Mouse (Mus musculus) heart, adult 2 months (tissue): ENCODE measurements at regions not wholly inside any gene's neighbourhood (a gene's known extent, or its start where the extent isn't known, plus 50 kb on each side); places are given as distances from the start of the nearest gene placed in this dataset.

ENCODE experiments used
- DNase-seq, 2 experiments: peaks; one replicate each; pipeline ENCODE4 v3.0.0; 2021
- H3K27ac ChIP-seq: fragments of 200-600 bp; 2 replicates; pipeline ENCODE4 v1.8.1; 2022
- H3K27me3 ChIP-seq: fragments of 200-500 bp; 2 replicates; pipeline ENCODE4 v1.6.1; 2012; ENCODE audit warnings: mild to moderate bottlenecking, low read length, inconsistent platforms, mixed read lengths; ENCODE audit not compliant: control insufficient read depth, insufficient read depth
- H3K36me3 ChIP-seq: fragments of 200-500 bp; 2 replicates; pipeline ENCODE4 v1.6.1; 2012; ENCODE audit warnings: low read length, inconsistent platforms; ENCODE audit not compliant: control insufficient read depth, insufficient read depth
- H3K4me1 ChIP-seq: fragments of 200-500 bp; 2 replicates; pipeline ENCODE4 v1.6.1; 2011; ENCODE audit warnings: low read length; ENCODE audit not compliant: control insufficient read depth, insufficient read depth
- H3K4me3 ChIP-seq: fragments of 200-600 bp; 2 replicates; pipeline ENCODE4 v1.8.1; 2022
- H3K79me2 ChIP-seq: fragments of 200-500 bp; replicated peaks from 2 replicates; pipeline ENCODE4 v1.6.1; 2012; ENCODE audit warnings: mild to moderate bottlenecking, inconsistent platforms, low read length, moderate library complexity, mixed read lengths; ENCODE audit not compliant: control insufficient read depth, insufficient read depth
- H3K9ac ChIP-seq: fragments of 200-500 bp; 2 replicates; pipeline ENCODE4 v1.6.1; 2012; ENCODE audit warnings: low read depth, mild to moderate bottlenecking, control low read depth, inconsistent platforms, low read length, mixed read lengths
- CTCF ChIP-seq: fragments of 200-600 bp; IDR thresholded peaks from 2 replicates; pipeline ENCODE4 v1.8.1; 2022; ENCODE audit warnings: antibody characterized with exemption, mild to moderate bottlenecking, moderate library complexity
- EP300 ChIP-seq: fragments of 200-500 bp; IDR thresholded peaks from 2 replicates; pipeline ENCODE4 v1.6.1; 2011; ENCODE audit warnings: low read depth, low read length, control low read depth; ENCODE audit not compliant: insufficient read depth
- POLR2A ChIP-seq: fragments of 200-500 bp; IDR thresholded peaks from 2 replicates; pipeline ENCODE4 v1.6.1; 2011; ENCODE audit warnings: mild to moderate bottlenecking, low read depth, low read length, control low read depth; ENCODE audit not compliant: insufficient read depth
- WGBS: fragments of 180-500 bp; shearing (Covaris S2); methylation state at CpG from one replicate; pipeline ENCODE4 v1.1.7; 2018; 5-methylcytosine and 5-hydroxymethylcytosine counted together
- intact Hi-C: fragments of 180-260 bp; cut with DNase I; formaldehyde crosslinking; loops from one replicate; pipeline ENCODE4 v1.15.1; 2025

GRCm38 (mm10) chr4:124028061-124028460 is 110.2 kb upstream of the 4930535I16Rik start:
- intact Hi-C loops, result no loop called here
- Histone ChIP-seq H3K4me1 (no peaks in the 10 kb centered on the region), H3K27me3 (no peaks in the 10 kb centered on the region), H3K9ac (no peak overlapping the region), H3K4me3 (no peak overlapping the region), H3K27ac (no peak overlapping the region), H3K79me2 (no peaks in the 10 kb centered on the region), H3K36me3 (no peaks in the 10 kb centered on the region)
- whole genome bisulfite sequencing, result 88% methylated on average over 12 of the region's 12 CpGs
- no peak for DNase-seq
- TF ChIP-seq POLR2A (no peak), CTCF (no peak), EP300 (no peak)

- no peak for DNase-seq
- Histone ChIP-seq H3K4me3 (no peak overlapping the region), H3K27ac (no peak overlapping the region), H3K36me3 (no peaks in the 10 kb centered on the region), H3K4me1 (no peaks in the 10 kb centered on the region), H3K27me3 (no peaks in the 10 kb centered on the region), H3K9ac (no peak overlapping the region), H3K79me2 (no peaks in the 10 kb centered on the region)
- intact Hi-C loops, result no loop called here
- TF ChIP-seq POLR2A, result no peak
- TF ChIP-seq CTCF, result no peak
- no peak for TF ChIP-seq EP300
- 64% methylated on average over 3 of the region's 3 CpGs for WGBS
Observed at GRCm38 (mm10) chr4:124016401-124016800, 98.6 kb upstream of the 4930535I16Rik start.

GRCm38 (mm10) chr4:124015323-124015722 is 97.5 kb upstream of the 4930535I16Rik start:
- intact Hi-C loops, result no loop called here
- Histone ChIP-seq H3K9ac (no peak overlapping the region), H3K27me3 (no peaks in the 10 kb centered on the region), H3K79me2 (no peaks in the 10 kb centered on the region), H3K27ac (no peak overlapping the region), H3K4me1 (no peaks in the 10 kb centered on the region), H3K4me3 (no peak overlapping the region), H3K36me3 (no peaks in the 10 kb centered on the region)
- DNase-seq, result no peak
- TF ChIP-seq CTCF (no peak), EP300 (no peak), POLR2A (no peak)
- WGBS, result 58% methylated on average over 6 of the region's 6 CpGs

- H3K4me3 ChIP-seq, result no peak overlapping the region
- no peaks in the 10 kb centered on the region for H3K79me2 ChIP-seq
- TF ChIP-seq CTCF (no peak), EP300 (no peak), POLR2A (no peak)
- intact Hi-C loops, result no loop called here
- H3K27me3 ChIP-seq, result no peaks in the 10 kb centered on the region
- no peaks in the 10 kb centered on the region for H3K4me1 ChIP-seq
- no peak overlapping the region for H3K9ac ChIP-seq
- no peak for DNase-seq
- WGBS, result 41% methylated on average over 6 of the region's 6 CpGs
- no peak overlapping the region for H3K27ac ChIP-seq
- no peaks in the 10 kb centered on the region for H3K36me3 ChIP-seq
Observed at GRCm38 (mm10) chr4:124012406-124012805, 94.6 kb upstream of the 4930535I16Rik start.

- H3K4me1 ChIP-seq, result no peaks in the 10 kb centered on the region
- TF ChIP-seq CTCF, result no peak
- no peak for TF ChIP-seq EP300
- TF ChIP-seq POLR2A, result no peak
- H3K27me3 ChIP-seq, result no peaks in the 10 kb centered on the region
- H3K9ac ChIP-seq, result no peak overlapping the region
- intact Hi-C loops, result no loop called here
- no peak overlapping the region for H3K27ac ChIP-seq
- H3K36me3 ChIP-seq, result no peaks in the 10 kb centered on the region
- no peak overlapping the region for H3K4me3 ChIP-seq
- no peaks in the 10 kb centered on the region for H3K79me2 ChIP-seq
- DNase-seq, result no peak
- 100% methylated on average over 1 of the region's 1 CpGs for WGBS
Observed at GRCm38 (mm10) chr4:124008725-124009124, 90.9 kb upstream of the 4930535I16Rik start.

- Histone ChIP-seq H3K79me2 (no peaks in the 10 kb centered on the region), H3K27ac (no peak overlapping the region), H3K4me3 (no peak overlapping the region), H3K27me3 (no peaks in the 10 kb centered on the region), H3K4me1 (no peaks in the 10 kb centered on the region), H3K36me3 (no peaks in the 10 kb centered on the region), H3K9ac (no peak overlapping the region)
- WGBS, result 69% methylated on average over 17 of the region's 17 CpGs
- TF ChIP-seq POLR2A (no peak), CTCF (no peak), EP300 (no peak)
- intact Hi-C loops, result no loop called here
- no peak for DNase-seq
Observed at GRCm38 (mm10) chr4:124005626-124006315, 87.9 kb upstream of the 4930535I16Rik start.
